Mouse (Mus musculus) heart, embryonic 10.5 days (tissue): ENCODE results near the gene Midn. TPM values are rescaled to one million over a fixed set of nuclear protein-coding genes. Genes with fewer than 3 reads are reported as not detected.
A peak's percentile ranks its signal among the peaks of the same experiment; 100 is the strongest.

Experiments
- DNase-seq: peaks from one replicate; pipeline ENCODE4 v3.0.0-alpha.2; 2017; ENCODE audit warnings: low spot score
- H3K27ac ChIP-seq: fragments of 300-500 bp; sonication (generic); 2 replicates; pipeline ENCODE4 v1.5.1; 2016; ENCODE audit warnings: mild to moderate bottlenecking
- H3K27me3 ChIP-seq: fragments of 300-500 bp; sonication (generic); 2 replicates; pipeline ENCODE4 v1.6.1; 2016; ENCODE audit warnings: mild to moderate bottlenecking; ENCODE audit not compliant: poor library complexity, insufficient read depth, severe bottlenecking
- H3K36me3 ChIP-seq: fragments of 300-500 bp; sonication (generic); 2 replicates; pipeline ENCODE4 v1.6.1; 2016; ENCODE audit warnings: mild to moderate bottlenecking, moderate library complexity
- H3K4me1 ChIP-seq: fragments of 300-500 bp; sonication (generic); 2 replicates; pipeline ENCODE4 v1.6.1; 2016; ENCODE audit warnings: mild to moderate bottlenecking
- H3K4me3 ChIP-seq: fragments of 300-500 bp; sonication (generic); 2 replicates; pipeline ENCODE4 v1.5.1; 2016; ENCODE audit warnings: mild to moderate bottlenecking, moderate library complexity
- H3K9me3 ChIP-seq: fragments of 300-500 bp; sonication (generic); 2 replicates; pipeline ENCODE4 v1.6.1; 2016; ENCODE audit warnings: mild to moderate bottlenecking, moderate library complexity
- WGBS: fragments of 180-500 bp; shearing (Covaris S2); methylation state at CpG from one replicate; pipeline ENCODE4 v1.1.7; 2016; 5-methylcytosine and 5-hydroxymethylcytosine counted together
- polyA plus RNA-seq: library from polyadenylated mRNA; unstranded; fragments of >200 nt; fragmentation: Nextera tagmentation; extraction: Ambion mirVana; gene quantifications from 2 replicates; pipeline ENCODE4 v1.2.1, GENCODE M21; 2016

Gene Midn
- polyA plus RNA-seq, 1 experiment from 2014 or later: 24.4 TPM

DNA sequence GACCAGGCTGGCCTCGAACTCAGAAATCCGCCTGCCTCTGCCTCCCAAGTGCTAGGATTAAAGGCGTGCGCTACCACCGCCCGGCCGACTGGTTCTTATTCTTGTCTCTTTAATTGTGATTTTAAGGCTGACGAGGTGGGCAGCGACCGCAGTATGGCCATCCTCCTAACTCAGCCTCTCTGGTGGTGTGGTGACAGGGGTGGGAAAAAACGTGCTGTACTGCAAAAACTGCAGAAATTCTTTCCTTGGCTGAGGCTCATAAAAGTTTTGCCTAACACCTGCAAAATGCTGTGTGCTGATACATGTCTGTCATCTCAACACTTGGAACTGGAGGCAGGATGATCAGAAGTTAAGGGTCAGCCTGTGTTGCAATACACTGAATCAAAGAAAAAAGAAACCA is 25.3 kb downstream of the Midn start:
- Histone ChIP-seq H3K4me1 (peaks cover 65% of the 10 kb centered on the region), H3K27ac (peak overlapping the region; percentile 87), H3K36me3 (peaks cover 32% of the 10 kb centered on the region), H3K4me3 (peak overlapping the region; percentile 73), H3K27me3 (no peaks in the 10 kb centered on the region), H3K9me3 (no peaks in the 10 kb centered on the region)
- DNase-seq: no peak
- 7% methylated on average over 11 of the region's 11 CpGs for WGBS

DNA sequence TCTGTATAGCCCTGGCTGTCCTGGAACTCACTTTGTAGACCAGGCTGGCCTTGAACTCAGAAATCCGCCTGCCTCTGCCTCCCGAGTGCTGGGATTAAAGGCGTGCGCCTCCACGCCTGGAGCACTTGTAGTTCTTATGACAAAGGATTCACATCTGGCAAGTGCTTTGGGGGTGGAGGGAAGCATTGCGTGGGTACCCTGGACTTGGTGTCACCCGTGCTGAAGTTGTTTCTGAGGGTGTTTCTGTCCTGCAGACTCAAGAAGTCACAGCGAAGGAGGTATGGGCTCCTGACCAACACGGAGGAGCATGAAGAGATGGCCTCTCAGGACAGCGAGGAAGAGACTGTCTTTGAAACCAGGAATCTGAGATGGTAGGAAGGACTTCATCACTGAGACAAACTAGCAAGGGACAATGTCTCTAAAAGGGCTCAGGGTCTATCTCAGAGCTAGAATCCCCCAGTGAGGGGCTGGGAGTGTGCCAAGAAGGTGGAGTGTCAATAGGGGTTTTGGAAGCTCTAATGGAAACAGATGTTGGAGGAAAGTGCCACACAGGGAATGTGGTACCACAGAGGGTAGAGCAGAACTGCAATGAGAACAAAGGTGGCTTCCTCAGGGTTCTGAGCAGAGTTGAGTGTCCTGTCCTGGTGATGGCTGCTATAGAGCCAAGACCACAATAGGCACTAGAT is 26.0 kb downstream of the Midn start:
- Histone ChIP-seq H3K9me3 (no peaks in the 10 kb centered on the region), H3K36me3 (peaks cover 32% of the 10 kb centered on the region), H3K4me3 (no peak overlapping the region), H3K27me3 (no peaks in the 10 kb centered on the region), H3K4me1 (peaks cover 63% of the 10 kb centered on the region), H3K27ac (no peak overlapping the region)
- DNase-seq: no peak
- WGBS: 85% methylated on average over 10 of the region's 10 CpGs

DNA sequence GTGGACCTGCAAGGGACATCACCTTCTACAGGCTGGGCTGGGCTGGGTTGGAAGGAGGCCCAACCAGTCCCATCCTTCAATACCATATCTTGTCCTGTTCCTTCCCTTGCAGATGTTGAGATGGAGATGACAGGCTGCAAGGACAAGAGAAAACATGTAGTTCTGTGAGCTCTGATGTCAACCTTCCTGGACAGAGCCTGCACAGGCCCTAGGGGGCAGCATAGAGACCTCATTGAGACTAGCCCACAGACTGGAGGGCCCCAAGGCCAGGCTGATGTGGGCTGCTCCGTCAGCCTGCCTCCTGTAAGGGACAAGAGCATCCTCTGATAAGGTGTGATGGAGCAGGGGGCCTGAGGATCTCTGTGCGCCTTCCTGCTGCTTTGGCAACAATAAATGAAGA is 26.6 kb downstream of the Midn start:
- WGBS: 33% methylated on average over 2 of the region's 2 CpGs
- no peak for DNase-seq
- Histone ChIP-seq H3K4me1 (peaks cover 63% of the 10 kb centered on the region), H3K27ac (no peak overlapping the region), H3K36me3 (peaks cover 31% of the 10 kb centered on the region), H3K27me3 (0 out of 2 replicates have a peak, but pooled peaks cover 1% of the 10 kb centered on the region), H3K4me3 (no peak overlapping the region), H3K9me3 (no peaks in the 10 kb centered on the region)

DNA sequence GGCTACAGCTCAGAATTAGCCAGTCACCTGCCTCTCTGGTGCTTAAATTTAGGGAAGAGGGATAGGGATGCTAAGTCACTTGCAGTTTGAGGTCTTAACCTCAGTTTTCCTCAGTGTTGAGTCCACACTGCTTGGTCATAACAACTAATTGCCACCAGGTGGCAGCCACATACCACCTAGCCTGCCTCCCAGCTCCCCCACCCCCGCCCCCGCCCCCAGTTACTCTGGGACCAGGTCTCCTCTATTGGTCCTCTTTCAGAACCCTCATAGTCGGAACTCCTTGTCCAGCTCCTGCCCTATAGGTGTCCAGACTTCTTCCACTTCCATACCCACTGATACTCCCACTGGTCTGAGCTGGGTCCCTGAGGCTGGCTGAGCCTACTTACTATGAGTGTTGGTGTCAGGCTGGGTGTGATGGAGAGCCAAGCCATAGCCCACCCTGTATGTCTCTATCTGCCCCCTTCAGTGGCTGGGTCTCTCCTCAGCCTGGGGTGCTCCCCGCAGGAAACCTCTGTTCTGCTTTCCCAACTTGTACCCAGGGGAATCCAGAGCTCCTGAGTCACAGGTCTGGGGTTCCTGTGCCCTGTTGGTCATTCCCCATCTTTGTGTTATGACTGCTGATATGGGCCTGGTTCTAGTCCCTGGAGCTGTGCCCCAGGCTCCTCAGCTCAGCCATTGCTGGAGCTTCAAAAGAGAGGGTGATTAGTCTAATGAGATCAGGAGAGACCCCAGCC is 27.6 kb downstream of the Midn start:
- 26% methylated on average over 4 of the region's 4 CpGs for WGBS
- peak overlapping the region; percentile 3 for H3K4me3 ChIP-seq

DNA sequence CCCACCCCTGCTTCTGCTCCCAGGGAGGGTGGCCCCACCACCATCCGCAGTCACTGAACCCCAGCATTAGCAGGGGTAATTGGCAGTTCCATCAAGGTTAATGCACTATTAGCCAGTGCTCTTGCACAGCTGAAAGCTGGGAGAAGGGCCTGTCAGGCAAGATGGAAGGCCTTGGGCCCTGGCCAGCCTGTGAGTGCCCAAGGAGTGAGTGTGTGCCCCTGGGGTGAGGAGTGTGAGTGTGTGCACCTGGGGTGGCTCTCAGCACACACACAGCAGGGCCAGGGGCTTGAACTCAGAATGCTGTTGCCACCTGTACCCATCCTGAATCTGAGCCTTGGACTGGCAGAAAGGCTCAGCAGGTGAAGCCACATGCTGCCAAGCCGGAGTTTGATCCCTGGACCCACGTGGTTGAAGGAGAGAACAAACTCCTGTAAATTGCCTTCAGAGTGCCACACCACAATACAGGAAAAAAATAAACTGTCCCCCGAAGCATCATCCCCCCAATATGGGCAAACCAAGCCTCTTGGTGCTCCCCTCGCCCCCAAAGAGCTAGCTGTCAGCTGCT is 28.3 kb downstream of the Midn start:
- DNase-seq: no peak
- Histone ChIP-seq H3K36me3 (peaks cover 14% of the 10 kb centered on the region), H3K4me3 (no peak overlapping the region), H3K4me1 (peaks cover 74% of the 10 kb centered on the region), H3K27ac (no peak overlapping the region), H3K27me3 (peaks cover 13% of the 10 kb centered on the region), H3K9me3 (no peaks in the 10 kb centered on the region)
- 79% methylated on average over 5 of the region's 5 CpGs for WGBS

More for the DNA sequence above, 27.6 kb downstream of the Midn start:
- Histone ChIP-seq H3K4me1 (peaks cover 67% of the 10 kb centered on the region), H3K27me3 (peaks cover 10% of the 10 kb centered on the region), H3K27ac (no peak overlapping the region), H3K36me3 (peaks cover 21% of the 10 kb centered on the region), H3K9me3 (no peaks in the 10 kb centered on the region)
- DNase-seq: no peak

DNA sequence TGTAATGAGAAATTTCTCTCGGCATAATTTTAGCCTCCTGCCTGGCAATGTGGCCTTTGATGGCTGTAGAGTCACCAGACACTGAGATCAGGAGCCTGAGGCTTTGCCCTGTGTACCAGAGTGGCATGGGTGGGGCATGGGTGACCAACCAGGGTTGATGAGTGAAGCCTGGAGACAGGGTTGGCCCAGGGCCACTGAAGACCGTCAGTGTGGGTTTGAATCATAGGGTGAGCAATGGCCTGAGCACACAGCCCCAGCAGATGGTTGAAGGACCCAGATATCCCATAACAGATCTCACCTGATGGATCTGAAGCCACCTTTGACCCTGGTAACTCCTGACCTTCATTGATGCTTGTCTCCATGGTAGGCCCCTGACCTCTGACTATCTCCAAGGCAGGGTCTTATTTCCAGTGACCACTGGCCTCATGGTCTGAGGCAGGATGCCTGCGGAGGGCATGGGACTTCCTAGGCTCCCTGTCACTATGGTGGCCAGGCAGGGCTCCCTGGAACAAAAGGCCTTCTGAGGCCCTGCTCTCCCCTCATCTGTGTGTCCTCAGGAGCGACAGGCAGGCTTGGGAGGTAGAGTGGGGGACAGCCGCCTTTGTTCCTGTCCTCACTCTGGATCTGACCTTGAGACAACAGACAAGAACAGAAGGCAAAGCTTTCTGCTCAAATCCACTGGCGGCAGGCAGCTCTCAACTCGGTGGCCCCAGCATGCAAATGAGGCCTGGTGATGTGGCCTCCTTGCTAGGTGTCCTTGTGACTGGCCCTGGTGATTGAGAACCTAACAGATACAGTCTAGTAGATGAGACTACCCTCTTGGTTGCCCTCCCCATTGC is 29.6 kb downstream of the Midn start:
- Histone ChIP-seq H3K27ac (peak overlapping the region; percentile 93), H3K36me3 (peaks cover 5% of the 10 kb centered on the region; the same call in 1 of the 2 replicates)

DNA sequence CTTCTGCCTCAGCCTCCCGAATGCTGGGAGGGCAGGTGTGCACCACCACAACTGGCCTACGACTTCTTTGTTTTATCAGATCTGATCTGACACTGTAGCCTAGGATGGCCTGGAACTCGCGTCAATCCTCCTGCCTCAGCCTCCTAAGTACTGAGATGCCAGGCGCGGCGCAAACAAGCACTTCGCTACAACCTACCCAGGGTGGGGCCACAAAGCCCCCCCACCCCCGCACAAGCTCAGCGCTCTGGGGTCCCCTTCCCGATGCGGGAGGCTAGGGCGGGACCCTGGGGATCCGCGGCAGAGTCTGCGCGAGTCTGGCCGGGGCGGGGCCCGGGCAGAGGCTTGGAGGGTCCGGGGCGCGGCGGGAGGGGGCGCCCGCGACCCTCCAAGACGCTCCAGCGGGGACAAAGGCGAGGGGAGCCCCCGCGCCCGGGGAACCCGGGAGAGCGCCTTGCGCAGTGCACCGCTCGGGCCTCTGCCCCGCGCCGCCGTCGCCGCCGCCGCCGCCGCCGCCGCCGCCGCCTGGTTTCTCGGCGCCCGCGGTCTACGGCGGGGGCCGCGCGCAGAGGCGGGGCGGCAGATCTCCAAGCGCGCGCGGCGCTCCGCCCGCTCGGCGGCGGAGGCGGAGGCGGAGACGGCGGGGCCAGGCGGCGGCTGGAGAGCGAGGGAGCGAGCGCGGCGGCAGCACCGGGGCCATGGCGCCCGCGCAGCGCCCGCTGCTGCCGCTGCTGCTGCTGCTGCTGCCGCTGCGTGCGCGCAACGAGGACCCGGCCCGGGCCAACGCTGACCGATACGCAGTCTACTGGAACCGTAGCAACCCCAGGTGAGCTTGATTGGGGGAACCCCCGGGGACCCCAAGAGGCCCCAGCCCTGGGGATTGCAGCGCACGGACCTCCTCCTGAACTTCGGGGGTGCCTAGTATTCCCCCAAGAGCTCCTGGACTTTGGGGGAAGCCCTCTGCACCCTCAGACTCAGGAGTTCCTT is 31.3 kb downstream of the Midn start, which contains the start of gene Efna2:
Efna2 (plus strand) TSS at position 415 of the 984 bp plus-strand sequence.
- Histone ChIP-seq H3K27me3 (peaks cover 22% of the 10 kb centered on the region), H3K36me3 (peaks cover 16% of the 10 kb centered on the region), H3K27ac (peak within 1 kb of the TSS; percentile 93), H3K4me3 (peak within 1 kb of the TSS; percentile 81), H3K4me1 (peaks cover 60% of the 10 kb centered on the region), H3K9me3 (no peaks in the 10 kb centered on the region)
- WGBS: 8% methylated on average over 92 of the region's 106 CpGs
- no peak for DNase-seq

More for the DNA sequence above, 29.6 kb downstream of the Midn start:
- DNase-seq: no peak
- Histone ChIP-seq H3K27me3 (peaks cover 16% of the 10 kb centered on the region), H3K4me3 (no peak overlapping the region), H3K9me3 (no peaks in the 10 kb centered on the region), H3K4me1 (peaks cover 64% of the 10 kb centered on the region)
- WGBS: 58% methylated on average over 7 of the region's 7 CpGs

DNA sequence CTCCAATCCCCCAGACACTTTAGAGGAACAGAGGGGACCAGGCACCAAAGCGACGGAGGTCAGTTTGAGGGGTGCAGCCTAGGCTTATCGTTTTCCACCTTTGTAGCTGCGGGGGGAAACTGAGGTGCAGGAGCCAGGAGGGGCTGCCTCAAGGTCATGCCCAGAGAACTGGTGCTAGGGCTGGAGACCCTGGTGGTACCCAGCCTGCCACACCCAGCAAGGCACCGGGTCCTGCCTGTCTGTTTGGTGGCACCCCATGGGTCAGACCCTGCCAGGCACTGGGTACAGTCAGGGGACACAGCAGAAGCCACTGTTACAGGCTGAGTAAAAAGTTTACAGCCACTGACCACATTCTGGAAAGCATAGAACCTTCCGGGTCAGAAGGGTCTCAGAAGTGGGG is 32.2 kb downstream of the Midn start:
- 51% methylated on average over 6 of the region's 6 CpGs for WGBS
- peak overlapping the region; percentile 93 for H3K27ac ChIP-seq

DNA sequence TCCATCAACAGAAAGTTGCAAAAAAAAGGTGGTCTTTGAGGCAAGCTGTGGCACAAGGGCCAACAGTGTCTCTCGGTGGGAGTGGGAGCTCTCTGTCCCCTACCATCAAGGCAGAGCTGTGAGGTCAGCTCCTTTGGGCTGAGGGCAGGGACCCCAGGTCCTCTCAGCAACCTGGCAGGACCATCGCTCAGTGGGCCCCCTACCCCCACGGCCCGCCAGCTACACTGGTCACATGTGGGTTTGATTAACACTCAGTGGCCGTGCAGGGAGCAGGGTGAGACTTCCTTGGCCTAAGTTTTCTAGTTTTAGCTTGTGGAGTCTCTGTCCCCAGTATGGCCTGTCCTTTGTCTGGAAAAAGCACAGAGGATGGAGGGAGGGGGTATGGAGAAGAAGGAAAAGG is 32.8 kb downstream of the Midn start:
- 54% methylated on average over 5 of the region's 5 CpGs for WGBS
- Histone ChIP-seq H3K4me1 (peaks cover 55% of the 10 kb centered on the region), H3K36me3 (peaks cover 13% of the 10 kb centered on the region), H3K4me3 (peak overlapping the region; percentile 81), H3K27ac (peak overlapping the region; percentile 93), H3K27me3 (peaks cover 34% of the 10 kb centered on the region), H3K9me3 (no peaks in the 10 kb centered on the region)
- no peak for DNase-seq

More for the DNA sequence above, 32.2 kb downstream of the Midn start:
- DNase-seq: no peak
- Histone ChIP-seq H3K4me3 (peak overlapping the region; percentile 81), H3K4me1 (peaks cover 55% of the 10 kb centered on the region), H3K9me3 (no peaks in the 10 kb centered on the region), H3K36me3 (peaks cover 13% of the 10 kb centered on the region), H3K27me3 (peaks cover 29% of the 10 kb centered on the region)

DNA sequence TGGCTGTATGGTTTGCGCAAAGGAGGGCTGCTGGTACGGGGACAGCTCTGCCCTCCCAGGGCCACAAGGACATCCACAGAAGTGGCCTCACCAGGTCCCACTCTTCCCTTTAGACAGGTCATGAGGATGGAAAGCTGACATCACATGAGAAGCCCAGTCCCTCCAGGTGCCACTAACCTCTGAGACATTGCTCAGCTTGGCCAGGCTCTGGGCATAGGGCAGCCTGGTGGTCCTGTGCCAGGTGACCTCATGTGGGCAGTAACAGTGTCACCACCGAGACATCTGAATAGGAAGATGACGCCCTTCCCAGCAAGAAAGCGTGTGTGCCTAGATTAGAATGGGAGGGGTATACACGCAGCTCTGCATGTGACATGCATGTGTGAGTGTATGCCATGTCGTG is 34.5 kb downstream of the Midn start:
- Histone ChIP-seq H3K27ac (no peak overlapping the region), H3K27me3 (peaks cover 51% of the 10 kb centered on the region), H3K9me3 (no peaks in the 10 kb centered on the region), H3K4me3 (no peak overlapping the region), H3K36me3 (peaks cover 22% of the 10 kb centered on the region), H3K4me1 (peaks cover 51% of the 10 kb centered on the region)
- DNase-seq: no peak
- 90% methylated on average over 7 of the region's 7 CpGs for WGBS

DNA sequence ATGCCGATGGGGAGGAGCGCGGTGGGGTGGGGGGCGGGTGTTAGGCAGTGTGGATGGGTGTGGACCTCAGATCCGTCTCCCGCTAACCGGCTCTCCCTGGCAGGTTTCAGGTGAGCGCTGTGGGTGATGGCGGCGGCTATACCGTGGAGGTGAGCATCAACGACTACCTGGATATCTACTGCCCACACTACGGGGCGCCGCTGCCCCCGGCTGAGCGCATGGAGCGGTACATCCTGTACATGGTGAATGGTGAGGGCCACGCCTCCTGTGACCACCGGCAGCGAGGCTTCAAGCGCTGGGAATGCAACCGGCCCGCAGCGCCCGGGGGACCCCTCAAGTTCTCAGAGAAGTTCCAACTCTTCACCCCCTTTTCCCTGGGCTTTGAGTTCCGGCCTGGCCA is 38.6 kb downstream of the Midn start:
- no peaks in the 10 kb centered on the region for H3K9me3 ChIP-seq
- H3K36me3 ChIP-seq: peaks cover 38% of the 10 kb centered on the region
- peaks cover 76% of the 10 kb centered on the region for H3K27me3 ChIP-seq
- DNase-seq: no peak
- H3K4me1 ChIP-seq: peaks cover 30% of the 10 kb centered on the region
- 40% methylated on average over 27 of the region's 27 CpGs for WGBS
- H3K4me3 ChIP-seq: no peak overlapping the region
- H3K27ac ChIP-seq: no peak overlapping the region
